Mouse (Mus musculus) erythroblast, embryonic 14.5 days (primary cell): ENCODE measurements around the gene Slc46a1.

Source experiments
- GATA1 ChIP-seq: IDR thresholded peaks from 2 replicates; pipeline ENCODE4 v1.6.1; 2012; ENCODE audit warnings: low read length, inconsistent platforms, mixed read lengths
- TAL1 ChIP-seq: IDR thresholded peaks from 3 replicates; pipeline ENCODE4 v1.6.1; 2012; ENCODE audit warnings: low read length, inconsistent platforms, mixed read lengths

DNA sequence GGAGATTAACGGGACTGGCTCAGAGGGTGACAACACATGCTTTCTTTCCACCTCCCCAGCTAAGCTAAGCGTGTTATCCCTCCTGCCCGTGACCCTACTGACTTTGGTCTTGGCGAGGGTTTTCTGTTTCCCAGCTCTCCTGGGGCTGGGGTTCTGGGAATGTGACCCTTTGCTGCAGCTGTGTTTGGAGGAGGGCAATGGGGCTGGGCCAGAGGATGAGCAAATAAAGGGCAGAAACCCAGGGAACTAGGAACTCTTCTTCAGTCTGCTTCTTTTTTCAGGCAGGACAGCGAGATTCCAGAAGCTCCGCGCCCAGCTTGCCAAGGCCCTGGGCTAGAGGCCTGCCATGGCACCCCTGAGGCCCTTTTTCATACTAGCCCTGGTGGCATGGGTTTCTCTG, 33.5 kb downstream of the Slc46a1 start, which contains the start of gene Vtn:
- TF ChIP-seq GATA1, result no peak
- TF ChIP-seq TAL1, result no peak
